Mouse (Mus musculus): ENCODE measurements around the gene Trpc3. TPM values are rescaled to one million over a fixed set of nuclear protein-coding genes. Genes with fewer than 3 reads are reported as not detected.

The Trpc3 gene
- polyA plus RNA-seq, 1 experiment from 2014 or later, result 4.7 TPM

Other genes starting within 250 kb of the Trpc3 start
- 293 and 360 TPM in 2 replicates for gene Anxa5, start 214.3 kb downstream of the Trpc3 start, polyA plus RNA-seq (2016; fragmentation: Nextera tagmentation; extraction: Ambion mirVana)
- gene 1810062G17Rik, start 214.2 kb downstream of the Trpc3 start, polyA plus RNA-seq (2016; fragmentation: Nextera tagmentation; extraction: Ambion mirVana), result 0.90 and 0.93 TPM in 2 replicates
- gene Gm11549, start 168.4 kb downstream of the Trpc3 start, polyA plus RNA-seq (2016; fragmentation: Nextera tagmentation; extraction: Ambion mirVana), result not detected in 2 replicates
- gene Exosc9, start 137.6 kb downstream of the Trpc3 start, polyA plus RNA-seq (2016; fragmentation: Nextera tagmentation; extraction: Ambion mirVana), result 65.2 and 77.8 TPM in 2 replicates
- 196 and 199 TPM in 2 replicates for gene Ccna2, start 118.0 kb downstream of the Trpc3 start, polyA plus RNA-seq (2016; fragmentation: Nextera tagmentation; extraction: Ambion mirVana)
- gene Bbs7, start 76.7 kb downstream of the Trpc3 start, polyA plus RNA-seq (2016; fragmentation: Nextera tagmentation; extraction: Ambion mirVana), result 12.2 and 12.6 TPM in 2 replicates
- 32.4 and 33.6 TPM in 2 replicates for gene 4932438A13Rik, start 172.9 kb upstream of the Trpc3 start, polyA plus RNA-seq (2016; fragmentation: Nextera tagmentation; extraction: Ambion mirVana)

Measured in heart, embryonic 10.5 days (tissue).